Mouse (Mus musculus) lung, embryonic 15.5 days (tissue): ENCODE measurements around the gene Evi2a. TPM values are rescaled to one million over a fixed set of nuclear protein-coding genes. Genes with fewer than 3 reads are reported as not detected.

Experiments used
- ATAC-seq: fragments of 200-750 bp; cut with Nextera tagmentation; 2 replicates; pipeline ENCODE4 v1.8.0; 2017; ENCODE audit warnings: moderate number of reproducible peaks, borderline replicate concordance; ENCODE audit not compliant: low FRiP score, low TSS enrichment; ENCODE audit errors: extremely low read depth
- H3K27ac ChIP-seq: fragments of 300-500 bp; sonication (generic); 2 replicates; pipeline ENCODE4 v1.5.1; 2015; ENCODE audit warnings: moderate library complexity, mild to moderate bottlenecking, inconsistent platforms
- H3K27me3 ChIP-seq: fragments of 300-500 bp; sonication (generic); 2 replicates; pipeline ENCODE4 v1.6.1; 2015; ENCODE audit warnings: inconsistent platforms
- H3K36me3 ChIP-seq: fragments of 300-500 bp; sonication (generic); 2 replicates; pipeline ENCODE4 v1.6.1; 2015; ENCODE audit warnings: inconsistent platforms
- H3K4me1 ChIP-seq: fragments of 300-500 bp; sonication (generic); 2 replicates; pipeline ENCODE4 v1.6.1; 2015; ENCODE audit warnings: inconsistent platforms
- H3K4me2 ChIP-seq: fragments of 300-500 bp; sonication (generic); 2 replicates; pipeline ENCODE4 v1.6.1; 2015; ENCODE audit warnings: inconsistent platforms, mild to moderate bottlenecking, moderate library complexity
- H3K4me3 ChIP-seq: fragments of 300-500 bp; sonication (generic); 2 replicates; pipeline ENCODE4 v1.5.1; 2015; ENCODE audit warnings: mild to moderate bottlenecking, inconsistent platforms
- H3K9ac ChIP-seq: fragments of 300-500 bp; sonication (generic); 2 replicates; pipeline ENCODE4 v1.6.1; 2015; ENCODE audit warnings: inconsistent platforms
- H3K9me3 ChIP-seq: fragments of 300-500 bp; sonication (generic); 2 replicates; pipeline ENCODE4 v1.6.1; 2016; ENCODE audit warnings: inconsistent platforms
- WGBS: fragments of 180-500 bp; shearing (Covaris S2); methylation state at CpG from one replicate; pipeline ENCODE4 v1.1.7; 2015; 5-methylcytosine and 5-hydroxymethylcytosine counted together
- polyA plus RNA-seq: library from polyadenylated mRNA; unstranded; fragments of >200 nt; fragmentation: Nextera tagmentation; extraction: Ambion mirVana; gene quantifications from 2 replicates; pipeline ENCODE4 v1.2.1, GENCODE M21; 2015

Evi2a gene
- 3.0 and 4.2 TPM in 2 replicates for polyA plus RNA-seq

GRCm38 (mm10) chr11:79530333-79530761, at the start of gene Evi2a, which contains the start of gene Evi2:
TSS of gene Evi2a (minus strand) at chr11:79530609.
TSS of gene Evi2 (minus strand) at chr11:79530589.
- H3K9me3 ChIP-seq: no peaks in the 10 kb centered on the region
- no peak within 1 kb of the TSS for H3K27ac ChIP-seq
- H3K4me1 ChIP-seq: peaks cover 9% of the 10 kb centered on the region; the same call in 1 of the 2 replicates
- H3K9ac ChIP-seq: no peak within 1 kb of the TSS
- WGBS: 76% methylated on average over 7 of the region's 7 CpGs
- ATAC-seq: no peak
- no peak within 1 kb of the TSS for H3K4me2 ChIP-seq
- H3K27me3 ChIP-seq: no peaks in the 10 kb centered on the region
- no peak within 1 kb of the TSS for H3K4me3 ChIP-seq
- H3K36me3 ChIP-seq: no peaks in the 10 kb centered on the region

- Histone ChIP-seq H3K36me3 (peaks cover 34% of the 10 kb centered on the region), H3K27me3 (no peaks in the 10 kb centered on the region), H3K4me3 (no peak overlapping the region), H3K9ac (no peak overlapping the region), H3K27ac (no peak overlapping the region), H3K4me1 (no peaks in the 10 kb centered on the region), H3K4me2 (no peak overlapping the region), H3K9me3 (no peaks in the 10 kb centered on the region)
- 47% methylated on average over 5 of the region's 5 CpGs for WGBS
- no peak for ATAC-seq
These were observed 47.3 kb upstream of the Evi2a start for GRCm38 (mm10) chr11:79577741-79578140.

- Histone ChIP-seq H3K9ac (no peak overlapping the region), H3K4me3 (no peak overlapping the region), H3K4me2 (no peak overlapping the region), H3K27ac (no peak overlapping the region), H3K9me3 (no peaks in the 10 kb centered on the region), H3K27me3 (no peaks in the 10 kb centered on the region), H3K4me1 (no peaks in the 10 kb centered on the region), H3K36me3 (peaks cover 56% of the 10 kb centered on the region)
- no peak for ATAC-seq
- 84% methylated on average over 14 of the region's 14 CpGs for WGBS
These were observed 45.1 kb upstream of the Evi2a start for GRCm38 (mm10) chr11:79575383-79576073.

DNA sequence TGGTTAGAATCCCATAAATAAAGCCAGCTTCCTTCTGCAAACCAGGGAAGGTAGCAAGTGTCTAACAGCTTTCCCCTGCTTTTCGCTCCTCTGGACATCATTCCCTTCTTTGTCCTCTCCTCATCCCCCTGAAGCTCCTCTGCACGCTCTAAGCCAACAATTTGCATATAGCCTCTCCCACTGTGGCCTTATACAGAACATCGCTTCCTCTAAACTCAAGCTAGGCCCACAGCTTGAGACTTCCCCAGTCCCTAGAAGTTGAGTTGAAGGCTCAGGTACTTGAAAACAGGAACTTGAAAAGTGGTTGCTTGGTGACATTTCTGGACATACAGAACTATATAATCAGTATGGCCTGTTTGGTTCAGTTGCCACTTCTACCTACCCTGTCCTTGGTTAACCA, 43.4 kb upstream of the Evi2a start:
- H3K4me3 ChIP-seq: no peak overlapping the region
- no peaks in the 10 kb centered on the region for H3K4me1 ChIP-seq
- no peak for ATAC-seq
- H3K9ac ChIP-seq: no peak overlapping the region
- WGBS: 84% methylated on average over 3 of the region's 3 CpGs
- no peak overlapping the region for H3K4me2 ChIP-seq
- no peak overlapping the region for H3K27ac ChIP-seq
- no peaks in the 10 kb centered on the region for H3K9me3 ChIP-seq
- H3K36me3 ChIP-seq: peaks cover 63% of the 10 kb centered on the region
- no peaks in the 10 kb centered on the region for H3K27me3 ChIP-seq

DNA sequence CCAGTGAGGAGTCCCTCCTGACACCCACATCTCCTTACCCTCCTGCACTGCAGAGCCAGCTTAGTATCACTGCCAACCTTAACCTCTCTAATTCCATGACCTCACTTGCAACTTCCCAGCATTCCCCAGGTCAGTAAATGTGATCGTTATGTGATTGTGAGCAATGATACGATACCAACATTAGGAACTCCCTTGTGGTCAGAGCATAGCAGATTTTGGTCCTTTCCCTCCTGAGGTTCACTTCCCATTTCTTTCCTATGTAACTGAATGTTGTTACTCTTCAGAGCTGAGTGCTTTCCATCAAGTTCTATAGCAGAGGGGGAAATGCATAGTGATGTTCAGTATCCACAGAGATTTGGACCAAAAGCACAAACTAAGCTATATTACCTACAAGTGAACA, 39.9 kb upstream of the Evi2a start:
- Histone ChIP-seq H3K9ac (no peak overlapping the region), H3K27ac (no peak overlapping the region), H3K36me3 (peaks cover 77% of the 10 kb centered on the region), H3K27me3 (no peaks in the 10 kb centered on the region), H3K4me2 (no peak overlapping the region), H3K4me1 (no peaks in the 10 kb centered on the region), H3K9me3 (no peaks in the 10 kb centered on the region), H3K4me3 (no peak overlapping the region)
- WGBS: 89% methylated on average over 2 of the region's 2 CpGs
- no peak for ATAC-seq

GRCm38 (mm10) chr11:79568197-79568911, 37.9 kb upstream of the Evi2a start:
- no peak overlapping the region for H3K4me2 ChIP-seq
- H3K27ac ChIP-seq: no peak overlapping the region
- no peak overlapping the region for H3K4me3 ChIP-seq
- no peaks in the 10 kb centered on the region for H3K4me1 ChIP-seq
- H3K27me3 ChIP-seq: no peaks in the 10 kb centered on the region
- H3K9me3 ChIP-seq: no peaks in the 10 kb centered on the region
- peaks cover 71% of the 10 kb centered on the region for H3K36me3 ChIP-seq
- H3K9ac ChIP-seq: no peak overlapping the region
- 81% methylated on average over 11 of the region's 11 CpGs for WGBS
- ATAC-seq: no peak

GRCm38 (mm10) chr11:79566947-79567346, 36.5 kb upstream of the Evi2a start:
- peaks cover 71% of the 10 kb centered on the region for H3K36me3 ChIP-seq
- H3K9ac ChIP-seq: no peak overlapping the region
- no peak overlapping the region for H3K27ac ChIP-seq
- H3K4me1 ChIP-seq: no peaks in the 10 kb centered on the region
- no peak for ATAC-seq
- H3K4me3 ChIP-seq: no peak overlapping the region
- no peaks in the 10 kb centered on the region for H3K27me3 ChIP-seq
- no peaks in the 10 kb centered on the region for H3K9me3 ChIP-seq
- H3K4me2 ChIP-seq: no peak overlapping the region
- 58% methylated on average over 1 of the region's 1 CpGs for WGBS

DNA sequence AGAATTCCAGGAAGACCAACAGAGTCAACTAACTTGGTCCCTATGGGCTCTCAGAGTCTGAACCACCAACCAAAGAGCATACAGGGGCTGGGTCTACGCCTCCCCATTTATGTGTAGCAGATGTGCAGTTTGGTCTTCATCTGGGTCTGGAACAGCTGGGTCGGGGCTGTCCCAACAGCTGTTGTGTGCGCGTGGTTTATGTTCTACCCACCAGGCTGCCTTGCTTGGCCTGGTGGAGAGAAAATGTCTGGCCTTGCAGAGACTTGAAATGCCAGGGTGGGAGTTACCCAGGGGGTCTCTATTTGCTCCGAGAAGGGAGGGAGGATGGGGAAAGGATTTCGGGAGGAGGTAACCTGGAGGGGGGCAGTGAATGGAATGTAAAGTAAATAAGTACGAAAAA, 33.1 kb upstream of the Evi2a start:
- no peak overlapping the region for H3K27ac ChIP-seq
- no peak overlapping the region for H3K4me2 ChIP-seq
- no peak overlapping the region for H3K4me3 ChIP-seq
- peaks cover 52% of the 10 kb centered on the region for H3K36me3 ChIP-seq
- H3K4me1 ChIP-seq: no peaks in the 10 kb centered on the region
- no peak overlapping the region for H3K9ac ChIP-seq
- H3K27me3 ChIP-seq: no peaks in the 10 kb centered on the region
- WGBS: 91% methylated on average over 7 of the region's 7 CpGs
- no peaks in the 10 kb centered on the region for H3K9me3 ChIP-seq
- no peak for ATAC-seq

- Histone ChIP-seq H3K27ac (no peak overlapping the region), H3K4me1 (no peaks in the 10 kb centered on the region), H3K9me3 (no peaks in the 10 kb centered on the region), H3K4me3 (no peak overlapping the region), H3K36me3 (peaks cover 41% of the 10 kb centered on the region), H3K9ac (no peak overlapping the region), H3K4me2 (no peak overlapping the region), H3K27me3 (no peaks in the 10 kb centered on the region)
- 81% methylated on average over 4 of the region's 4 CpGs for WGBS
- ATAC-seq: no peak
These were observed 30.1 kb upstream of the Evi2a start for GRCm38 (mm10) chr11:79560536-79560935.

DNA sequence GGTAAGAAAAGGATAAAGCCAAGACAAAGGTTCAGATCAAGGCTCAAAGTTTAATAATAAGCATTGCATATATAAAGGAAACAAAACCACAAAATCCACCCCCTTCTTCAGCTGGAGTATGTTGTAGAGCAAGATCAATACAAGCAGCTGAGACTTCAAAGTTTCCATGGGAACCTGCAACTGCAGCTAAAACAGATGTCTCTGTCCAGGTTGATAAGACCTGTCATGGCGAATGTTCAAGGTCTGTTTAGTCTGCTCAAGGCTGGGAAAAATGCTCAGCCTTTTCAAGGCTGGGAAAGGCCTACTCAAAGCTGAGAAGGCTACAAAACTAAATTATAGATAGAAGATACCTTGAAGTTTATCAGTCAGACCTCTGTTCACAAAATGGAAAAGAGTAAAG, 22.2 kb upstream of the Evi2a start:
- H3K27me3 ChIP-seq: no peaks in the 10 kb centered on the region
- H3K9ac ChIP-seq: no peak overlapping the region
- H3K4me3 ChIP-seq: no peak overlapping the region
- no peaks in the 10 kb centered on the region for H3K4me1 ChIP-seq
- no peak overlapping the region for H3K4me2 ChIP-seq
- H3K36me3 ChIP-seq: peaks cover 58% of the 10 kb centered on the region
- 68% methylated on average over 1 of the region's 1 CpGs for WGBS
- H3K27ac ChIP-seq: no peak overlapping the region
- ATAC-seq: no peak
- no peaks in the 10 kb centered on the region for H3K9me3 ChIP-seq

DNA sequence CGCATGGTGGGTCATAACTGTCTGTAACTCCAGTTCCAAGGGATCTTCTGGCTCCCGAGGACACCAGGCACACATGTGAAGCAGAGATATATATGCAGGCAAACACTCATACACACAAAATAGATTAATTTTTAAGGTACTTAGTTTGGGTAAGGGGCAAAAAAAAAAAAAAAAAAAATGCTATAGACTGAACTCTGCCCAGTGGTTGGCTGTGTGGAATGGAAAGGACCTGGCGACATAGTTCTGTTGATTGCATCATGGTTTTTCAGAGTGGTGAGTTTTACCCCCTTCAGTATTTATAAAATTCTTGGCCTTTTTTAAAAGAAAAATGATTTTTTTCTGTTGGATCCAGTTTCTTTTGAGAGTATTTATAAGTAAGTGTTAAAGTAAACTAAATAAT, 5.9 kb upstream of the Evi2a start:
- no peak for ATAC-seq
- no peak overlapping the region for H3K9ac ChIP-seq
- peaks cover 12% of the 10 kb centered on the region for H3K36me3 ChIP-seq
- H3K27me3 ChIP-seq: no peaks in the 10 kb centered on the region
- WGBS: 85% methylated on average over 3 of the region's 3 CpGs
- no peak overlapping the region for H3K4me2 ChIP-seq
- peaks cover 9% of the 10 kb centered on the region; the same call in 1 of the 2 replicates for H3K4me1 ChIP-seq
- no peaks in the 10 kb centered on the region for H3K9me3 ChIP-seq
- H3K4me3 ChIP-seq: no peak overlapping the region
- H3K27ac ChIP-seq: no peak overlapping the region

DNA sequence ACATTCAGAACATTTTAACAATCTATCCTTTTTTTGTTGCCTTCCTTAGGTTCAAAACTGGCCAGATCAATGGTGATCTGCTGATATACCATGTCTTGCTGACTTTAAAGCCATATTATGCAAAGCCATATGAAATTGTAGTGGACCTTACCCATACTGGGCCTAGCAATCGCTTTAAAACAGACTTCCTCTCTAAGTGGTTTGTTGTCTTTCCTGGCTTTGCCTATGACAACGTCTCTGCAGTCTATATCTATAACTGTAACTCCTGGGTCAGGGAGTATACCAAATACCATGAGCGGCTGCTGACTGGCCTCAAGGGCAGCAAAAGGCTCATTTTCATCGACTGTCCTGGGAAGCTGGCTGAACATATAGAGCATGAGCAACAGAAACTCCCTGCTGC, 5.1 kb upstream of the Evi2a start:
- ATAC-seq: no peak
- Histone ChIP-seq H3K4me1 (peaks cover 9% of the 10 kb centered on the region; the same call in 1 of the 2 replicates), H3K27me3 (no peaks in the 10 kb centered on the region), H3K27ac (no peak overlapping the region), H3K9ac (no peak overlapping the region), H3K36me3 (peaks cover 9% of the 10 kb centered on the region; the same call in 1 of the 2 replicates), H3K4me2 (no peak overlapping the region), H3K4me3 (no peak overlapping the region), H3K9me3 (no peaks in the 10 kb centered on the region)
- 81% methylated on average over 4 of the region's 4 CpGs for WGBS
